Mouse (Mus musculus) cerebellum, adult 9-10 months (tissue): ENCODE results near the gene Foxd1.

Experiments
- DNase-seq: peaks from one replicate; pipeline ENCODE4 v3.0.0; 2022

Gene Foxd1

GRCm38 (mm10) chr13:98355559-98356111 is 1.6 kb downstream of the Foxd1 start:
- no peak for DNase-seq

- DNase-seq, result no peak
Measured at GRCm38 (mm10) chr13:98356176-98356972, 2.3 kb downstream of the Foxd1 start.

- no peak for DNase-seq
Measured at GRCm38 (mm10) chr13:98356973-98357425, 3.0 kb downstream of the Foxd1 start.

GRCm38 (mm10) chr13:98357433-98358423 is 3.7 kb downstream of the Foxd1 start:
- DNase-seq, result no peak

- DNase-seq, result no peak
Measured at GRCm38 (mm10) chr13:98358424-98359181, 4.6 kb downstream of the Foxd1 start.

- no peak for DNase-seq
Measured at GRCm38 (mm10) chr13:98359337-98359736, 5.3 kb downstream of the Foxd1 start.

- DNase-seq, result no peak
Measured at GRCm38 (mm10) chr13:98360391-98360790, 6.3 kb downstream of the Foxd1 start.

GRCm38 (mm10) chr13:98361161-98361560 is 7.1 kb downstream of the Foxd1 start:
- no peak for DNase-seq

GRCm38 (mm10) chr13:98363046-98363445 is 9.0 kb downstream of the Foxd1 start:
- no peak for DNase-seq

- DNase-seq, result no peak
Measured at GRCm38 (mm10) chr13:98365081-98365480, 11.0 kb downstream of the Foxd1 start.

GRCm38 (mm10) chr13:98365766-98366421 is 11.9 kb downstream of the Foxd1 start:
- no peak for DNase-seq

GRCm38 (mm10) chr13:98366469-98367275 is 12.6 kb downstream of the Foxd1 start:
- no peak for DNase-seq

- DNase-seq, result no peak
Measured at GRCm38 (mm10) chr13:98367601-98368000, 13.6 kb downstream of the Foxd1 start.

GRCm38 (mm10) chr13:98369046-98369445 is 15.0 kb downstream of the Foxd1 start:
- no peak for DNase-seq

GRCm38 (mm10) chr13:98374560-98374959 is 20.5 kb downstream of the Foxd1 start:
- no peak for DNase-seq

- DNase-seq, result no peak
Measured at GRCm38 (mm10) chr13:98374979-98375378, 20.9 kb downstream of the Foxd1 start.

GRCm38 (mm10) chr13:98377746-98378145 is 23.7 kb downstream of the Foxd1 start:
- no peak for DNase-seq

- no peak for DNase-seq
Measured at GRCm38 (mm10) chr13:98382751-98383150, 28.7 kb downstream of the Foxd1 start.

- DNase-seq, result no peak
Measured at GRCm38 (mm10) chr13:98383911-98384498, 30.0 kb downstream of the Foxd1 start.

GRCm38 (mm10) chr13:98385877-98386276 is 31.8 kb downstream of the Foxd1 start:
- DNase-seq, result no peak

- DNase-seq, result no peak
Measured at GRCm38 (mm10) chr13:98389092-98389491, 35.0 kb downstream of the Foxd1 start.
